Mouse (Mus musculus): ENCODE measurements around the gene Ift80.
"Not testable (repeated sequence)": the region's sequence is repeated elsewhere in the genome, so short reads cannot be mapped to it uniquely, and the experiment has no call there.

Ift80 gene

DNA sequence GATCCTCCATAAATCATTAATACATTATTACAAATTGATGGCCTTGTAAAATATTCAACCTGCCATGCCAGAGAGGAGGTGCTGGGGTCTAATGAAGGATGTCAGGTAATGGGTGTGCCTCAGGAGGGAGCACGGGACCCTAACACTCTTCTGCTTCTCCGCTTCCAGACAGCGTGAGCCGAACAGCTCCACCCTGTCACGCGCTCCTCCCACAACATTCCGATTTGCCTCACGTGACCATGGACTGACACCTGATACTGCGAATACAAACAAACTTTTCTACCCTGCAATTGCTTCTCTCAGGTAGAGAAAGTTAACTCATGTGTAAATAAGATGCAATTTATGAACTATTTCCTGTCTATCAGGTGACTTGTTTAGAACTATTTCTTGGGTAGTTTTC, 75.8 kb downstream of the Ift80 start:
- DNase-seq = no peak

DNA sequence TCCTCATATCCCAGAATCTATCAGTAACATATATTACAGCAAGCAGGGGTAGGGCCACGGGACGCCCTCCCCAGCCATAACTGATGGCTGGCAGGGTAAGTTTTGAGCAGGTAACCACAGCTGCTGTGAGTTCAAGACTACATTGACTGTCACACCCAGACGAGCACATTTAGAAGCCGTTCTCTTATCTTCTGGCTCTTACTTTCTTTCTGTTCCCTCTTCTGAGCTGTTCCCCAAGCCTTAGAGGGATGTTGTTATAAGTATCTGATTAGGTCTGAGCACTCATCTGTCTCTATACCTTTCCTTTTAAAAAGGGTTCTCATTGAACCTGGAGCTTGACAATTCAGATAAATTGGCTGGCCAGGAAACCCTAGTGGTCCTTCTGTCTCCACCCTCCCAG, 96.9 kb downstream of the Ift80 start:
- DNase-seq = no peak

DNA sequence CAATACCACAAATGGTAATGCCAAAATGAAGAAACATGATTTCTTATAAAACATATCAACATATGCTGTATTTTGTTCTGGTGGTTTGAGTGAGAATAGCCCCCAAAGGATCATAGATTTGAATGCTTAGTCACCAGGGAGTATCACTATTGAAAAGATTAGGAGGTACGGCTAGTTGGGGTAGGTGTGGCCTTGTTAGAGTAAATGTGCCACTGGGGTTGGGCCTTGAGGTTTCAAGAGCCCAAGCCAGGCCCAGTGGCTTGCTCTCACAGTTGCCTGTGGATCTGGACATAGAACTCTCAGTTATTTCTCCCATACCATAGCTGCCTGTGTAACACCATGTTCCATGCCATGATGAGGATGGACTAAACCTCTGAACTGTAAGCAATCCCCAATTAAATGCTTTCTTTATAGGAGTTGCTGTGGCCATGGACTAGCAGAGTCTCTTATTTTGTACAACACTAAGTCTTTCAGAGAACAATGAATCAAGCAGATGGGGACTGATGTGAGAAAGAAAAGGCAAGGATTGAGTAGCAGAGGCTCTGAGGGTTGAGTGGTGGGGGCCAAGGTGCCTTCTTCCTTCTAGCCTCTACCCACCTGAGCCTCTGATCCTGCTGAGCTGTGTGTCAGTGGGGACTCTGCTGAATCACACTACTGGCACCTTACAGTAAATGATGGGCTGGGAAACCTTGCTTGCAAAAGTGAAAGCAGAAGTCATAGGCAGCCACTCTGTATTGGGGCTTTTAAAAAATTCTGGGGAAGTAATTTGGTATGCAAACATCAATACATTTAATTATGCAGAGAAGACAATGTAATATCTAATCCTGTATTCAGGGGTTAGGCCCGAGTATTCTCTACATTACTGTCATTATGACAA, 99.2 kb downstream of the Ift80 start:
- peak in 1 of 2 experiments; percentile 14 for DNase-seq

DNA sequence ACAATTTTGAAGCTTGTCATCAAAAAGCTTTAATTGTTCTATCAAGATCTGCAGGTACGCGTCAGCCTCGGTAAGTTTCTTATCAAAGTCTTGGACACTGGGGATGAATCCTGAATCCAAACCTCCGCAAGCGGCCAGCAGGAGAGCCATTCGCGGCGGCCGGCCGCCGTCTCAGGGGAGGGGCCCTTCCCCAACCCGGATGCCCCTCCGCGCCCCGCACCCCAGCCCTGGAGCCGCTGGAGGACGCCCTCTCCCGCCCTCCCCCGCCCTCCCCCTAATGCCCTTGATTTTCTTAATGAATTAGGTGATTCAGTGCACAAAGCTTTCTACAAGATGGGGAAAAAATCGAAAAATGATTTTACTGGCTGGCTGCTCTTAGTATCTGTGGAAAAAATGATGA, 101.7 kb downstream of the Ift80 start:
- not testable (repeated sequence) for DNase-seq

DNA sequence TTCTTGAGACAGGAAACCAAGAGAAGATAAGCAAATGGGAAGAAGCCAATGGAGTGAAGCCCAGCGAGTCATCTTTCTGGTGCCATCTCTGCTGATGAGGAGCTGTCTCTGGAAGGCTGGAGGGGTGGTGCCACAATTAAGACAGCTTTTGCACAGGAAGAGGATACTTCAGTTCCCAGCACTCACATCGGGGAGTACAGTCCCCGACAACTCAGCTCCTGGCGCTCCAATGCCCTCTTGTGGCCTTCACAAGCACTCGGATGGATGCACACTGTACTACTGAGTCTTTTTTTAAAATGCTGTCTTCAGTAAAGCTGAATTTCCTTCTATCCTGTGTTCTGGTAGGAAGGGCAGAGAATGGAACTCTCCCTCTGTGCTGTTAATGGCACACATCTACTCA, 107.2 kb downstream of the Ift80 start:
- no peak for DNase-seq

DNA sequence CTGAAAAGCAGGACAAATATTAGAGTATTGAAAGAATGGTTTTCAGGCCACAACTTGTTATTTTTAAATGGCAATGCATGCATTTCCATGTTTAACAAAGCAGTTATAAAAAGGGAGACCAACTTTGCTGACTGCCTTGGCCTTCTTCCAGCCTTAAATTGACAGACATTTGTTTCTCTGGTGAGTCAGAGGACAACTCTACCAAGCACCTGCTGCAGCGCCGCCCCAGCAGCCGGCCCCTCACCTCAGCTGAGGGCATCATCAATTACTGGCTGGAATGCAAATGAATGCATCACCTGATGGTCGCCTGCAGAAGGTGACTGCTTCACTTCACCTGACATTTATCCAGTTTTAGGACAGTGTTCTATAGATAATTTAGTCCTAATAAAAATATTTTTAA, 108.9 kb downstream of the Ift80 start:
- no peak for DNase-seq

DNA sequence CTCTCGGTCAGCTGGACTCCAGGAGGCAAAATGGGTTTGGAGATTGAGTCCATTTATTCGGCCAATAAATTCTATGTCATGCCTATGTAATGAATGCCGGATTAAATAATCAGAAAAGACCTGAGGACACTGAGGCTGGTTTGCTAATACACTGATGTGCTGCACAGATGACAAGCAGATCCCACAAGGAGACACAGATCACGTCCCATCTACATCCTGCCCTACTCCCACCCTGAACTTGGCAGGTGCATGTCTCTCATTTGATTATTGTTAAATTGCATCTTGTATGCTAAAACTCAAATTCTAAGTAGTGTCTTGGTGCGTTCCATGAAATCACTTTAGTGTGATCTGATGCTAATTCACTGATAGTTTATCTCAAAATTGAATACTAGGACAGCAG, 117.5 kb downstream of the Ift80 start:
- DNase-seq = no peak

DNA sequence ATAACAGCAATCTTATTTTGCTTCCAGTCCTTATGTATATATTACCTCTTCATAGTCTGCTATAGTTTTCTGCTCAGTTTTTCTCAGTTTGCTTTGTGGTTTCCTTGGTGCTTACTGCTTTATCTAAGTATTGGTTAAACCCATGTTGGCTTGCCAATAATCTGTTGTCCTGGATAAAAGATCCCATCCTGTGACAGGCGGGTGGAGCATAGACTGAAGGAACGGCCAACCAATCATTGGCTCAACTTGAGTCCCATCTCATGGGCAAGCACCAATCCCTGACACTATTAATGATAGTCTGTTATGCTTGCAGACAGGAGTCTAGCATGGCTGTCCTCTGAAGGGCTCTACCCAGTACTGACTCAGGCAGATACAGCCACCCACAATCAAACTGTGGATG, 130.3 kb downstream of the Ift80 start:
- no peak for DNase-seq

DNA sequence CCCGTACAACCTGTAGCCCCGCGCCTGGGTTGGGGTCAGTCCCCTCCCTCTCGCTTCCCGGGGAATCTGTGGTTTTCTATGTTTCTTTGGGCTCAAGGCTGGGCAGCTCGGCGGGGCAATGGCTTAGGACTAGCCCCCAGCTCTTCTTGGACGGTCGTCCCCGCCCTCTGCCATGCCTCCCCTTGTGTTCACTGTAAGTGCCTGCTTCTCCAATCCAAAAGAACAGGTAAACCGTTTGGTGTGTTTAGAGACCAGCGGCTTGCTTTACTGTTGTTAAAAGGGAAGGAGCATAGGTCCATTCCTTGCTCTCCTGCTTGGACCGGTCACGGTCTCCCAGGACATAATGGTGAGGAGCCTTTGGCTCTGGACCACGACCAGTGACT, 133.8 kb downstream of the Ift80 start:
- DNase-seq = no peak

DNA sequence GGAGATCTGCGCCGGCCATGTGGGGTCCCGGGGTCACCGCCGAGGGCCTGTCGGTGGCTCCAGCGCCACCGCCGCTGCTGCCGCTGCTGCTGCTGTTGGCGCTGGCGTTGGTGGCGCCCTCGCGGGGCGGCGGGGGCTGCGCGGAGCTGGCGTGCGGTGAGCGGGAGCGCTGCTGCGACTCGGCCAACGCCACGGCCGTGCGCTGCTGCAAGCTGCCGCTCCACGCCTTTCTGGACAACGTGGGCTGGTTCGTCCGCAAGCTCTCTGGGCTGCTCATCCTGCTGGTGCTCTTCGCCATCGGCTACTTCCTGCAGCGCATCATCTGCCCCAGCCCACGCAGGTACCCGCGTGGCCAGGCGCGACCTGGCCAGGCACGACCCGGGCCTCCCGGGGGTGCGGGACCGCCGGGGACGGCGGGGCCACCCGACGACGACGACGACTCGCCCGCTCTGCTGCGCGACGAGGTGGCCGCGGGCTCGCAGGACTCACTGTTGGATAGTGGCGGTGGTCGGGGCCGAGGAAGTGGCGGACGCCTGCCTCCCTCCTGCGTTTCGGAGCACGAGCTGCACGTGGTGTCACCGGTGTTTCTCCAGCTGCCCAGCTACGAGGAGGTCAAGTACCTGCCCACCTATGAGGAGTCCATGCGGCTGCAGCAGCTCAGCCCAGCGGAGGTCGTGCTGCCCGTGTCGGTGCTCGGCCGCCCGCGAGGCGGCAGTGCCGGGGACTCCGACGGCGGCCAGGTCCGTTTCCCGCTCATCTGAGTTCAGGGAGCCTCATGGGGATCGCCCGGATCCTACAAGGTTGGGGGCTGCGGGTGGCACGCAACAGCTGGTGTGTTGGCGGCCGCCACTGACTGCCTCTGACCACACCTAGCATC, 134.4 kb downstream of the Ift80 start:
- peak; percentile 7 to 20 for DNase-seq

DNA sequence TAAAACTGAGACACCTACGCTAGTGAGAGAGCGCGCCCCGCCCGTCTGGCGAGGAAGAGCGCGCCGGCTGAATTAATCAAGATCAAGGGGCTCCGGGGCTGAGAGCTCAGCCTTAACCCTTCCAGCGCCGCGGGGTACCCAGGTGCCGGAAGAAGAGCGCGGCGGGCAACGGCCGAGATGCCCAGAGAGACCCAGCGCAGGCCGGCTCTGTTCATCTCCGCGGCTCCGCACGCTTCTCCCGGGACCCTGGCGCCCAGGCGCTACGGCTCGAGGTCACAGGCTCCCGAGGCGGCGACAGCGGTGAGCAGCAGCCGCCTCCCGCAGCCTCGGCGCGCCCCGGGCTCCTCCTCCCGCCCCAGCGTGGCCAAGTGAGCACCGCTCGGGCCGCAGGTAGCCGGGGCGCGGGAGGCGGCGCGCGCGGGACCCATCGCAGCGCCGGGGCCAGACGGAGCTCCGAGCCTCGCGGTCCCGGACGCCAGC, 135.1 kb downstream of the Ift80 start, which contains the start of gene 1110032F04Rik:
Gene 1110032F04Rik, plus strand, starts transcription at position 376 of the 480 bp plus-strand sequence.
- DNase-seq = peak; percentile 6 to 27

DNA sequence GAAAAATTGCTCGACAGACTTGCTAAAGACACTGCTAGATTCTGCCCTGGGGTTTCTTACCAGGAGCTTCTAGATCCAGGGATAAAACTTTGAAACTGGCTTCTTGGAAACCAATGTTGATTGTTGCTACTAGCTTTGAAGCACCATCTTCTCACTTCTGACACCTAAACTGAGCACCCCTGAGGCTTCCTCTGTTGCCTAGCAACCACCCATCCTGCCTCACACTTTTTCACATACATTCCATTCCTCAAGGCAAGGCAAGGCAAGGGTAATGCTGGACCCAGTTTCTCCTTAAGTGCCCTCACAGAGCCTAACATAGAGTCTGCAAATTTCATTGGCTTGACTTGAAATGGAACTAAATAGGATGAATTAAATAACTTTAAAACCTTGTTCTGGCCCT, 152.0 kb downstream of the Ift80 start:
- DNase-seq = no peak

DNA sequence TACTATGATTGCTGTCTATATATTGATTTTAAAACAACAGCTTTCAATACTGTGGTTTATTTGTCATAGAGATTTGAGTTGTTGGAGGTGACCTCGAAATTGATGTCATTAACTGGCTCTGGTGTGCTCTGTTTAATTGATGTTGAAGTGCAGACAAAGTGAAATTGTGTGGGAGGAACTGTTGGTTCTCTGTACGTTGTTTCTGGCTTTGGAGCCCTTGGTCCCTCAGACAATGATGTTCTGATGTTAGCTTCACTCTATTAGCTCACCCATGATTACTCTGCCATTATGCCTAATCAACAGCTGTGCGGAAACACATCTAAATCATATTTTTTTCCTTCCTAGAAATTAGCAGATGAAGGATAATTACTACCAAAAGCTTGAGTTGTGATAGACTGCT, 156.0 kb downstream of the Ift80 start:
- DNase-seq = no peak

DNA sequence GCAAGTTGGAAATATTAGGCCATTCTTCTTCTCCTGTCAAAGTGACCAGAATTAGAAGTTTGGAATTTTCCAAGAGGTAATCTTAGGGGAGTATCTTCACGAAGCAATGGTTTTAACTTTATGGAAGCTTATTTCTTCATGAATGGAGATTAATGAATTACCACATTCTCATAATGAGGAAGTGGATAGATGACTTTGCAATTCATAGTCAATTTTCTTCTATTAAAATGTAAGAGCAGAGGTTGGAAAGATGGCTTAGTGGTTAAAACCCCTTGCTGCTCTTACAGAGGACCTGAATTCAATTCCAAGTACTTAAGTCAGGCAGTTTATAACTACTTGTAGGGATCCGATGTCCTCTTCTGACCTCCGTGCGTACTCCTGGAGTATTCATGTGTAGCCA, 160.3 kb downstream of the Ift80 start:
- DNase-seq = no peak

Measured in spleen, adult 18-20 months (tissue).